Mouse (Mus musculus) neural tube, postnatal 0 days (tissue): ENCODE measurements around the gene Ssu72. TPM values are rescaled to one million over a fixed set of nuclear protein-coding genes. Genes with fewer than 3 reads are reported as not detected.

Source experiments
- polyA plus RNA-seq: library from polyadenylated mRNA; unstranded; fragments of >200 nt; fragmentation: Nextera tagmentation; extraction: Ambion mirVana; gene quantifications from 2 replicates; pipeline ENCODE4 v1.2.1, GENCODE M21; 2015

Gene Ssu72
- 168 and 177 TPM in 2 replicates for polyA plus RNA-seq

GRCm38 (mm10) chr4:155704721-155705591 is at the start of gene Ssu72:
Ssu72 (plus strand) TSS chr4:155704800.

GRCm38 (mm10) chr4:155668689-155669597 is 35.7 kb upstream of the Ssu72 start, which contains the start of gene Mib2:
Mib2 (minus strand) TSS chr4:155669198.

GRCm38 (mm10) chr4:155694111-155694481 is 10.5 kb upstream of the Ssu72 start, which contains the start of gene Fndc10:
Fndc10 (plus strand) TSS chr4:155694342.

GRCm38 (mm10) chr4:155734350-155734941 is 29.8 kb downstream of the Ssu72 start, which contains the start of gene Tmem240:
Tmem240 (plus strand) TSS chr4:155734800.

GRCm38 (mm10) chr4:155760613-155761355 is 56.2 kb downstream of the Ssu72 start, which contains the start of gene Atad3a:
Atad3a (minus strand) TSS chr4:155761093.

GRCm38 (mm10) chr4:155774280-155774754 is 69.7 kb downstream of the Ssu72 start, which contains the start of gene Vwa1:
Vwa1 (minus strand) TSS chr4:155774698.

Other genes with a start within 250 kb of the Ssu72 start
- gene Tmem52, start 235.7 kb upstream of the Ssu72 start, polyA plus RNA-seq: 0.45 and 1.1 TPM in 2 replicates
- gene Gnb1, start 213.4 kb upstream of the Ssu72 start, polyA plus RNA-seq: 1,042 and 1,084 TPM in 2 replicates
- 56.6 and 58.5 TPM in 2 replicates for gene Nadk, start 142.4 kb upstream of the Ssu72 start, polyA plus RNA-seq
- gene Slc35e2, start 103.4 kb upstream of the Ssu72 start, polyA plus RNA-seq: 11.4 and 12.9 TPM in 2 replicates
- 58.3 and 62.0 TPM in 2 replicates for gene Cdk11b, start 79.9 kb upstream of the Ssu72 start, polyA plus RNA-seq
- gene Gm10563, start 59.4 kb upstream of the Ssu72 start, polyA plus RNA-seq: not detected in 2 replicates
- gene Mmp23, start 51.4 kb upstream of the Ssu72 start, polyA plus RNA-seq: 14.1 and 17.6 TPM in 2 replicates
- 47.2 and 56.0 TPM in 2 replicates for gene Mib2, start 35.6 kb upstream of the Ssu72 start, polyA plus RNA-seq
- gene Fndc10, start 10.5 kb upstream of the Ssu72 start, polyA plus RNA-seq: 35.0 and 37.4 TPM in 2 replicates
- gene Tmem240, start 30.0 kb downstream of the Ssu72 start, polyA plus RNA-seq: 44.7 and 52.1 TPM in 2 replicates
- 68.6 and 78.0 TPM in 2 replicates for gene Atad3a, start 56.3 kb downstream of the Ssu72 start, polyA plus RNA-seq
- 32.3 and 34.3 TPM in 2 replicates for gene Vwa1, start 69.9 kb downstream of the Ssu72 start, polyA plus RNA-seq
- 1.4 and 2.4 TPM in 2 replicates for gene Tmem88b, start 81.1 kb downstream of the Ssu72 start, polyA plus RNA-seq
- gene Ankrd65, start 85.6 kb downstream of the Ssu72 start, polyA plus RNA-seq: not detected in 2 replicates
- gene Mrpl20, start 98.1 kb downstream of the Ssu72 start, polyA plus RNA-seq: 309 and 322 TPM in 2 replicates
- gene Ccnl2, start 107.7 kb downstream of the Ssu72 start, polyA plus RNA-seq: 81.5 and 90.5 TPM in 2 replicates
- gene Aurkaip1, start 126.5 kb downstream of the Ssu72 start, polyA plus RNA-seq: 162 and 166 TPM in 2 replicates
- 42.9 and 43.1 TPM in 2 replicates for gene Mxra8, start 134.9 kb downstream of the Ssu72 start, polyA plus RNA-seq
- 30.4 and 32.0 TPM in 2 replicates for gene Dvl1, start 142.6 kb downstream of the Ssu72 start, polyA plus RNA-seq
- 0.21 and 0.23 TPM in 2 replicates for gene Tas1r3, start 158.6 kb downstream of the Ssu72 start, polyA plus RNA-seq
- gene Cptp, start 164.6 kb downstream of the Ssu72 start, polyA plus RNA-seq: 26.1 and 30.4 TPM in 2 replicates
- gene Ints11, start 164.7 kb downstream of the Ssu72 start, polyA plus RNA-seq: 45.7 and 52.0 TPM in 2 replicates
- 59.1 and 69.2 TPM in 2 replicates for gene Pusl1, start 187.0 kb downstream of the Ssu72 start, polyA plus RNA-seq
- 41.3 and 47.0 TPM in 2 replicates for gene Acap3, start 187.0 kb downstream of the Ssu72 start, polyA plus RNA-seq
- 98.7 and 119 TPM in 2 replicates for gene Ube2j2, start 239.0 kb downstream of the Ssu72 start, polyA plus RNA-seq